Mouse (Mus musculus): ENCODE data around the gene Dnaaf3. TPM values are rescaled to one million over a fixed set of nuclear protein-coding genes. Genes with fewer than 3 reads are reported as not detected.

Dnaaf3 gene
- polyA plus RNA-seq, 1 experiment from 2014 or later: 0.91 TPM

GRCm38 (mm10) chr7:4496468-4496867, 35.8 kb downstream of the Dnaaf3 start:
- 99% methylated on average over 3 of the region's 3 CpGs for WGBS
- H3K9me3 ChIP-seq (ENCODE audit: control insufficient read depth, low read length): no peaks in the 10 kb centered on the region

GRCm38 (mm10) chr7:4493991-4494390, 38.3 kb downstream of the Dnaaf3 start:
- no peak for ATAC-seq (ENCODE audit: low read depth)
- Histone ChIP-seq H3K4me2 (ENCODE audit: low read depth, low read length) (no peak overlapping the region), H3K36me3 (ENCODE audit: control insufficient read depth, insufficient read depth, low read length) (peaks cover 19% of the 10 kb centered on the region; the same call in 1 of the 2 replicates)

More at GRCm38 (mm10) chr7:4496468-4496867, 35.8 kb downstream of the Dnaaf3 start:
- Histone ChIP-seq H3K27me3 (ENCODE audit: control insufficient read depth, insufficient read depth, low read length) (no peaks in the 10 kb centered on the region), H3K9ac (replicated peaks; ENCODE audit: low read depth, low read length) (no peak overlapping the region), H3K4me1 (ENCODE audit: control insufficient read depth, insufficient read depth, low read length) (peaks cover 28% of the 10 kb centered on the region), H3K27ac (ENCODE audit: low read depth, low read length) (no peak overlapping the region), H3K4me2 (ENCODE audit: low read depth, low read length) (no peak overlapping the region), H3K4me3 (ENCODE audit: low read depth, low read length) (no peak overlapping the region), H3K36me3 (ENCODE audit: control insufficient read depth, insufficient read depth, low read length) (peaks cover 12% of the 10 kb centered on the region; the same call in 1 of the 2 replicates)
- no peak for ATAC-seq (ENCODE audit: low read depth)

GRCm38 (mm10) chr7:4492284-4493224, 39.7 kb downstream of the Dnaaf3 start:
- H3K4me2 ChIP-seq (ENCODE audit: low read depth, low read length): no peak overlapping the region
- H3K27ac ChIP-seq (ENCODE audit: low read depth, low read length): no peak overlapping the region
- no peaks in the 10 kb centered on the region for H3K27me3 ChIP-seq (ENCODE audit: control insufficient read depth, insufficient read depth, low read length)
- ATAC-seq (ENCODE audit: low read depth): no peak
- no peak overlapping the region for H3K9ac ChIP-seq (replicated peaks; ENCODE audit: low read depth, low read length)
- H3K4me3 ChIP-seq (ENCODE audit: low read depth, low read length): no peak overlapping the region
- H3K4me1 ChIP-seq (ENCODE audit: control insufficient read depth, insufficient read depth, low read length): peaks cover 2% of the 10 kb centered on the region; the same call in 1 of the 2 replicates
- peaks cover 20% of the 10 kb centered on the region; the same call in 1 of the 2 replicates for H3K36me3 ChIP-seq (ENCODE audit: control insufficient read depth, insufficient read depth, low read length)
- 82% methylated on average over 13 of the region's 13 CpGs for WGBS
- H3K9me3 ChIP-seq (ENCODE audit: control insufficient read depth, low read length): no peaks in the 10 kb centered on the region

More at GRCm38 (mm10) chr7:4493991-4494390, 38.3 kb downstream of the Dnaaf3 start:
- Histone ChIP-seq H3K9ac (replicated peaks; ENCODE audit: low read depth, low read length) (no peak overlapping the region), H3K27me3 (ENCODE audit: control insufficient read depth, insufficient read depth, low read length) (no peaks in the 10 kb centered on the region), H3K9me3 (ENCODE audit: control insufficient read depth, low read length) (no peaks in the 10 kb centered on the region), H3K4me1 (ENCODE audit: control insufficient read depth, insufficient read depth, low read length) (peaks cover 15% of the 10 kb centered on the region), H3K4me3 (ENCODE audit: low read depth, low read length) (no peak overlapping the region), H3K27ac (ENCODE audit: low read depth, low read length) (no peak overlapping the region)
- WGBS: 96% methylated on average over 1 of the region's 1 CpGs

- Histone ChIP-seq H3K27ac (ENCODE audit: low read depth, low read length) (no peak overlapping the region), H3K9me3 (ENCODE audit: control insufficient read depth, low read length) (no peaks in the 10 kb centered on the region), H3K27me3 (ENCODE audit: control insufficient read depth, insufficient read depth, low read length) (no peaks in the 10 kb centered on the region), H3K4me1 (ENCODE audit: control insufficient read depth, insufficient read depth, low read length) (no peaks in the 10 kb centered on the region), H3K9ac (replicated peaks; ENCODE audit: low read depth, low read length) (no peak overlapping the region), H3K36me3 (ENCODE audit: control insufficient read depth, insufficient read depth, low read length) (peaks cover 19% of the 10 kb centered on the region; the same call in 1 of the 2 replicates), H3K4me2 (ENCODE audit: low read depth, low read length) (no peak overlapping the region), H3K4me3 (ENCODE audit: low read depth, low read length) (no peak overlapping the region)
- 88% methylated on average over 6 of the region's 6 CpGs for WGBS
- ATAC-seq (ENCODE audit: low read depth): no peak
These were observed 40.9 kb downstream of the Dnaaf3 start for GRCm38 (mm10) chr7:4491308-4491707.

GRCm38 (mm10) chr7:4482281-4482680, 50.0 kb downstream of the Dnaaf3 start:
- H3K36me3 ChIP-seq (ENCODE audit: control insufficient read depth, insufficient read depth, low read length): peaks cover 36% of the 10 kb centered on the region
- peaks cover 5% of the 10 kb centered on the region; the same call in 1 of the 2 replicates for H3K4me1 ChIP-seq (ENCODE audit: control insufficient read depth, insufficient read depth, low read length)
- H3K9ac ChIP-seq (replicated peaks; ENCODE audit: low read depth, low read length): no peak overlapping the region
- H3K4me2 ChIP-seq (ENCODE audit: low read depth, low read length): no peak overlapping the region
- H3K27me3 ChIP-seq (ENCODE audit: control insufficient read depth, insufficient read depth, low read length): no peaks in the 10 kb centered on the region
- WGBS: 90% methylated on average over 12 of the region's 12 CpGs
- no peak for ATAC-seq (ENCODE audit: low read depth)
- no peak overlapping the region for H3K4me3 ChIP-seq (ENCODE audit: low read depth, low read length)
- no peaks in the 10 kb centered on the region for H3K9me3 ChIP-seq (ENCODE audit: control insufficient read depth, low read length)
- no peak overlapping the region for H3K27ac ChIP-seq (ENCODE audit: low read depth, low read length)

GRCm38 (mm10) chr7:4479674-4480073, 52.6 kb downstream of the Dnaaf3 start:
- H3K4me1 ChIP-seq (ENCODE audit: control insufficient read depth, insufficient read depth, low read length): peaks cover 5% of the 10 kb centered on the region; the same call in 1 of the 2 replicates
- no peak overlapping the region for H3K4me3 ChIP-seq (ENCODE audit: low read depth, low read length)
- H3K36me3 ChIP-seq (ENCODE audit: control insufficient read depth, insufficient read depth, low read length): peaks cover 29% of the 10 kb centered on the region
- no peak for ATAC-seq (ENCODE audit: low read depth)
- H3K9ac ChIP-seq (replicated peaks; ENCODE audit: low read depth, low read length): no peak overlapping the region
- no peaks in the 10 kb centered on the region for H3K9me3 ChIP-seq (ENCODE audit: control insufficient read depth, low read length)
- 35% methylated on average over 6 of the region's 6 CpGs for WGBS
- no peak overlapping the region for H3K27ac ChIP-seq (ENCODE audit: low read depth, low read length)
- H3K4me2 ChIP-seq (ENCODE audit: low read depth, low read length): no peak overlapping the region
- H3K27me3 ChIP-seq (ENCODE audit: control insufficient read depth, insufficient read depth, low read length): 0 out of 2 replicates have a peak, but pooled peaks cover 3% of the 10 kb centered on the region

- whole genome bisulfite sequencing: 2% methylated on average over 16 of the region's 16 CpGs
- peak; percentile 28 for ATAC-seq (ENCODE audit: low read depth)
These were observed 53.4 kb downstream of the Dnaaf3 start for GRCm38 (mm10) chr7:4478796-4479291.

GRCm38 (mm10) chr7:4478021-4478795, 54.0 kb downstream of the Dnaaf3 start:
- 0% methylated on average over 38 of the region's 39 CpGs for WGBS
- Histone ChIP-seq H3K9me3 (ENCODE audit: control insufficient read depth, low read length) (no peaks in the 10 kb centered on the region), H3K4me3 (ENCODE audit: low read depth, low read length) (peak overlapping the region; percentile 39), H3K36me3 (ENCODE audit: control insufficient read depth, insufficient read depth, low read length) (peaks cover 17% of the 10 kb centered on the region), H3K4me2 (ENCODE audit: low read depth, low read length) (peak overlapping the region; percentile 56), H3K9ac (replicated peaks; ENCODE audit: low read depth, low read length) (peak overlapping the region; percentile 34), H3K27me3 (ENCODE audit: control insufficient read depth, insufficient read depth, low read length) (peaks cover 7% of the 10 kb centered on the region), H3K4me1 (ENCODE audit: control insufficient read depth, insufficient read depth, low read length) (peaks cover 5% of the 10 kb centered on the region; the same call in 1 of the 2 replicates), H3K27ac (ENCODE audit: low read depth, low read length) (peak overlapping the region; percentile 60; the same call in 1 of the 2 replicates)
- ATAC-seq (ENCODE audit: low read depth): peak; percentile 96

More at GRCm38 (mm10) chr7:4478796-4479291, 53.4 kb downstream of the Dnaaf3 start:
- Histone ChIP-seq H3K4me3 (ENCODE audit: low read depth, low read length) (peak overlapping the region; percentile 39), H3K27me3 (ENCODE audit: control insufficient read depth, insufficient read depth, low read length) (0 out of 2 replicates have a peak, but pooled peaks cover 4% of the 10 kb centered on the region), H3K36me3 (ENCODE audit: control insufficient read depth, insufficient read depth, low read length) (peaks cover 21% of the 10 kb centered on the region), H3K27ac (ENCODE audit: low read depth, low read length) (peak overlapping the region; percentile 60; the same call in 1 of the 2 replicates), H3K9me3 (ENCODE audit: control insufficient read depth, low read length) (no peaks in the 10 kb centered on the region), H3K4me2 (ENCODE audit: low read depth, low read length) (peak overlapping the region; percentile 56), H3K4me1 (ENCODE audit: control insufficient read depth, insufficient read depth, low read length) (peaks cover 5% of the 10 kb centered on the region; the same call in 1 of the 2 replicates), H3K9ac (replicated peaks; ENCODE audit: low read depth, low read length) (peak overlapping the region; percentile 34)
